Mouse (Mus musculus) cerebellum, postnatal 10 days (tissue): ENCODE measurements around the gene Comt.
A peak's percentile ranks its signal among the peaks of the same experiment; 100 is the strongest.

Source experiments
- DNase-seq, 2 experiments: peaks; one replicate each; pipeline ENCODE4 v3.0.0; 2021; ENCODE audit warnings: mixed read lengths in 2 of 2

Comt gene

DNA sequence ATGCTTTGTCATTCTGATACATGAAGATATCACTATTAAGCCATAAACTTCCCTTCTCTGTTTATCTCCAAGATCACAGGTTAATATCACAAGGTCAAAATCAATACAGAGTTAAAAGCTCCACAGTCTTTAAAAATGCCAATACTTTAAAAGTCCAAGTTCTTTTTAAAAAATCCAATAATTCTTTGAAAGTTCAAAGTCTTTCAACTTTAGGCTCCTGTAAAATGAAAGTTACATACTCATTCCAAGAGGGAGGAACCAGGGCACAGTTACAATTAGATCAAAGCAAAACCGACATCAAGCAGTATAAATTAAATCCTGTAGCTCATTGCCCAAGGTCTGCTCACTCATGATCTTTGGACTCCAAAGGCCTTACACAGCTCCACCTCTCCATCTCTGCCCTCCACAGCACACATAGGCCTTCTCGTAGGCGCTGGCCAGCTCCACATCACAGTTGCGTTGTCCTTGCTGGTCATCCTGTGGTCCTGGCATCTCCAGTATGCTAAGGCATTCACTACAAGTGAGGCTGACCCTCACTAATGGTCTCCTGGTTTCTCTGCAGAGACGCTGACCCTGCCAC lies 6.8 kb upstream of the Comt start:
- DNase-seq, result no peak

DNA sequence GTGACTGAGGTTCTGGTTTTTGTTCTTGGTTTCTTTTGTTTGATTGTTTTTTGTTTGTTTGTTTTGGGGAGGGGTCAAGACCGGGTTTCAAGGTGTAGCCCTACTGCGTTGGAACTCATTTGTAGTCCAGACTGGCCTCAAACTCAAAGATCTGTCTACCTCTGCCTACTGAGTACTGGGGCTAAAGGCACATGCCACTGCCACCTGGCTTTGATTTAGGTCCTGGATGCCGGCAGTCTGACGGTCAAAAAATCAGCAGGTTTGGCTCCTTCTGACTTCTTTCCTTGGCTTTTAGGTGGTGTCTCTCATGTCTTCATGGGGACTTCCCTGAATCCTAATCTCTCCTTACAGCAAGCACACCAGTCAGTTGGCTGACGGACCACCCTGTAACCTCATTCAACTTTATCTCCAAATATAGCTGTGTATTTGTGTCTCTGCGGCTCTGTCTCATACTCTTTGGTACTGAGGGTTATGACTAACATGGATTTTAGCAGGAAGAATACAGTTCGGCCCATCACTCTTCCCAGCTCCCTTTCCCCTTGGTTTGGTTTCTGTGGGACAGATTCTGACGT lies 4.1 kb upstream of the Comt start:
- no peak for DNase-seq

- no peak for DNase-seq
These were observed 3.0 kb upstream of the Comt start for GRCm38 (mm10) chr16:18429641-18430040.

DNA sequence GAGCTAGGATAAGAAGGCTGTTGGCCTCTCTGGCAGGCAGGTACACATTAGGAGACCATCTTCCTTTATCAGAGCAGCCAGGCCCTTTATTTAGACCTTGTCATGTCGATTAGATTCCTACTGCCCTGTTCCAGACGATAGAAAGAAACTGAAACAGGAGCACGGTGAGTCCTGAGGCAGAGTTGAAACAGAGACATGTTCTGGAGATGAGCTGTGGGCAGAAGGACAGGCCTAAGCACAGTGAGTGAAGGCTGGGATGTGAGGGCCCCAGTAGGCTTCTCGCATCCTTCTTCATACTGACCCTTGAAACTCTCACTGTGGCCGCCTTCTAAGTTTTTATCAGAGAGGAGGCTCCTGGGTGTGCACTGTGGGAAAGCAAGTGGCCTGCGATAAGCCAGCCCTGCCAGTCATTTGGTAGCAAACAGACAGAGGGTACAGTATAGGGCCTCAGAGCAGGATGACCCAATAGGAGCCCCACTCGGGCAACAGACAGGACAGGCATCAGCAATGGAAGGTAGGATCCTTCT lies 1.9 kb upstream of the Comt start:
- no peak for DNase-seq

- no peak for DNase-seq
These were observed 1.4 kb upstream of the Comt start for GRCm38 (mm10) chr16:18428011-18428515.

- DNase-seq, result peak; percentile 85 to 88
These were observed 349 bp downstream of the Comt start, which contains the start of gene Txnrd2 for GRCm38 (mm10) chr16:18426215-18426791. TSS of gene Txnrd2 (plus strand) at chr16:18426384.

GRCm38 (mm10) chr16:18425475-18426214 lies 1.0 kb downstream of the Comt start:
- peak in 1 of 2 experiments; percentile 42 for DNase-seq

- no peak for DNase-seq
These were observed 2.1 kb downstream of the Comt start for GRCm38 (mm10) chr16:18424364-18425045.

DNA sequence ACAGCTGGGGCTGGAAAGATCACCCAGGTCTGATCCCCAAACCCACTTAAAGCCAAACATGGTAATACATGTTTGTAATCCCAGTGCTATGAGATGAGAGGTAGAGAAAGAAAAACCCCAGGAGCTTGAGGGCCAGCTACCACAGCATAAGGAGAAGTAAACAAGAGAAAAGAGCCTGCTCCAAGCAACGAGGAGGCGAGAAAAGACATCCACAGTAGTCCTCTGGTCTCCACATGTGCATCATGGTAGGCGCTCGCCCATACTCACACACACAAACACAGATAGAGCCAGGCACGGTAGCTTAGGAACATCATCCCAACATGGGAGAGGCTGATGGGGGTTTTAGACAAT lies 2.8 kb downstream of the Comt start:
- no peak for DNase-seq

DNA sequence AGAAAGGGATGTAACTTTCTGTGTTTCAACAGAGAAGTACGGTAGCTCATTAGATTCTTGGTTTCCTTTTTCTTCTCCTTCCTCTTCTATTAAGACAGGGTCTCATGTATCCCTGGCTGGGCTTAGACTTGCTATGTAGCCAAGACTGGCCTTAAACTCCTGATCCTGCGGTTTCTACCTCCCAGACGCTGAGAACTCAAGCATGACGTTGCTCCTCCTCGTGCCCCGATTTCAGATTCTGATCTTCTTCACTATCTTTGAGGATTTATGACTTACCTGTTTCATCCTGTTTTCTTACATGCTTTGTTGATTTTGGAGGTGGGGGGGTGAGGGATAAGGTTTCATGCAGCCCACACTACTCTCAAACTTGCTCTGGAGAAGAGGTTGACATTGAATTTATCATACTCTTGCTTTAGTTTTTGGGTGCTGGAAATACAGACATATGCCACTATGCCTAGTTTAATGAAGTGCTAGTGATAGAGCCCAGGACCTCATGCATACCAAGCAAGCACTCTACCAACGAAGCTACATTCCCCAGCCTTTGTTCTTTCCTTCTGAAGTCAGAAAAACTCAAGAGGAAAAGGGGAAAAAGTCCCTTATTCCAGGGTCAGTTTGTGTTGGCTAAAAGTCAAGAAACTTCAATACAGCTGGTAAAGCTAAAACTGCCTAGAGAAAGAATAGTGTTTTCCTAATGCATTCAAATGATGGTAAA lies 3.3 kb downstream of the Comt start:
- DNase-seq, result no peak

DNA sequence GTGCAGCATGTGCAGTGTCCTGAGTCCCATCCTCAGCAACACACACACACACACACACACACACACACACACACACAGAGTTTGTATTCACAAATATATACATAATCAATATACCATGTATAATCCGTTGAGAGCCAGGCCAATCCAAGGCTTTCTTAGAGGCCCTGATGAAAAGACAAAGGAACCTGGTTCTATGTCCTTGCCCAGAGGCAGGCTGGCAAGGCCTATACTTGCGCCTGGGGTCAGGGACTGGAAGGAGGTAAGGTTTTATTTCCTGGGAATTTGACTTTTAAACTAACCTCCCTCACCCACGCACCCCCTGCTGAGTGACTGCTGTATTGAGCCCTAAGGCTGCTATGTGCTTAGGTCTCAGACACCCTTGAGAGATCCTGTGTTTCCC lies 6.1 kb downstream of the Comt start:
- DNase-seq, result no peak

DNA sequence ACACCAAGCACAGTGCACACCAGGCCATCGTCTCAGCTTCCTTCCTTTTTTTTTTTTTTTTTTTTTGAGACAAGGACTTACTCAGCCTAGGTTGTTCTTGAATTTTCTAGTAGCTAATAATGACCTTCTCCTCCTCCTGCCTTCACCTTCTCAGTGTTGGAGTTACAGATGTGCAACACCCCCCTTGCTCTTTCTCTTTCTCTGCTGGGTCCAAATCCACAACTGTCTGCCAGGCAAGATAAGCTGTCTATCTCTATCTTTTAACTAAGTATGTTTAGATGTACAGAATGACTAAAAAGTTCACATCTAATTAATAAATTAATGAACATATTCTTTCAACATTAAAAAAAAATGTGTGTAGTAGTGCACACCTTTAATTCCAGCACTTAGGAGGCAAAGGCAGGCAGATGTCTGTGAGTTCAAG lies 7.0 kb downstream of the Comt start:
- no peak for DNase-seq

- DNase-seq, result no peak
These were observed 7.7 kb downstream of the Comt start for GRCm38 (mm10) chr16:18418756-18419602.

DNA sequence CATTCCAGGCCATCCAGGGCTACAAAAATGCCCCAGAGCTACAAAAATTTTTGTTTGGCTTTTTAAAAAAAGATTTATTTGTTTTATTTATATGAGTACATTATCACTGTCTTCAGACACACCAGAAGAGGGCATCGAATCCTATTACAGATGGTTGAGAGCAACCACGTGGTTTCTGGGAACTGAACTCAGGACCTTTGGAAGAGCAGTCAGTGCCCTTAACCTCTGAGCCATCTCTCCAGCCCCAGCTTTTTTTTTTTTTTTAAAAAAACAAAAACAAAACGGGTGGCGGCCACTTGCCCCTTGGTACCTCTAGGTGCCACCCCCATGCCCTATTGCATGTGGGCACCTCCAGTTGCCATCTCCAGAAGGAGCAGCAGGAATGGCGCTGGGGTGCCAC lies 9.2 kb downstream of the Comt start:
- DNase-seq, result no peak

DNA sequence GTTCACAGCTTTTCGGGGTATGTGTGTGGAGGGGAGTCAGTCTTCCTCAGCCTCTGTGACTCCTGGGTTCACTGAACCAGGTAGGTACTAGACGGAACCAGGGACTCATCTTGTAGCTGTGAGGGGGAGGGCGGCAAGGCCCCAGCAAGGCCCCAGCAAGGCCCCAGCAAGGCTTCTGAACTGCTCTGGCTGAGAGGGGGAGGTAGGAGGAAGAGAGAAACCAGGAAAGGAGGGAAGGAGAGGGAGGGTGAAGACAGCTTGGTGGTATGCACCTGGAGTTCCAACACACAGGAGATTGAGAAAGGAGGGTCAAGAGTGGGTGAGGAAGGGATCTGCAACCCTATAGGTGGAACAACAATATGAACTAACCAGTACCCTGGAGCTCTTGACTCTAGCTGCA lies 9.8 kb downstream of the Comt start:
- DNase-seq, result no peak

- DNase-seq, result no peak
These were observed 10.4 kb downstream of the Comt start for GRCm38 (mm10) chr16:18416094-18416761.

DNA sequence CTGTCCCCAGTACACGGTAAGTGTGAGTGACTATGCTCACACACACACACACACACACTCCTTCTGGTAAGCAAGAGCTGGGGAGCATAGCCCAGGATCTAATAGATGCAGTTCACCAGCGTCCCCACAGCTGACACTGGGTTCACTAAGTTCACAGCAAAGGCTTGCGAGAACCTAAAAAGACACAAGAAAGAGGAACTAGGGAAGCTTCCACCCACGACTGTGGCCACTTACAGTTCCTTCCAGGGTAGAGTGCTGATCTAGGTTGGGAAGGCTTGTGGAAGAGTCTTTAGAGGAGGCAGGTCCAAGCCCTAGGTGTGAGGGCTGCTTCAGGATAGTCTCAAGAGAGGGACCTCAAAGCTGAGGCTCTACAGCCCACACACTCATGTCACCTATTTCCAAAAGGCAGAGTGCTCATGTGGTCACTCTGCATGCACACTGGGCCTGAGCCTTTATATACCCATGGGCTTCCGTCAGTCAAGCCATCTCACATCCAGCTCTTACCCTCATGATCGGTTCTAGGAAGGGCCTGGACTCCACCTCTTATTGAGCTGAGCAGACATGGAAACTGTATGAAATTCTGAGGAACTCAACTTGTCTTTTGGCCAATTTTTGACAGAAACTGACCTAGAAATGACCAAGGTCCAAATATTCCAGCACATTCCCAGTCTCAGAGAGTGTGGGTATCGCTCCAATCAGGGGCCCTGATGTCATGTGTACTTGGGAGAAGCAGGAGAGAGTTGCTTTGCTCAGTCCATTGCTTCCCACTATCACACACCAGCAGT lies 13.4 kb downstream of the Comt start:
- no peak for DNase-seq

- DNase-seq, result peak; percentile 64 to 65
These were observed 14.7 kb downstream of the Comt start for GRCm38 (mm10) chr16:18411802-18412476.

DNA sequence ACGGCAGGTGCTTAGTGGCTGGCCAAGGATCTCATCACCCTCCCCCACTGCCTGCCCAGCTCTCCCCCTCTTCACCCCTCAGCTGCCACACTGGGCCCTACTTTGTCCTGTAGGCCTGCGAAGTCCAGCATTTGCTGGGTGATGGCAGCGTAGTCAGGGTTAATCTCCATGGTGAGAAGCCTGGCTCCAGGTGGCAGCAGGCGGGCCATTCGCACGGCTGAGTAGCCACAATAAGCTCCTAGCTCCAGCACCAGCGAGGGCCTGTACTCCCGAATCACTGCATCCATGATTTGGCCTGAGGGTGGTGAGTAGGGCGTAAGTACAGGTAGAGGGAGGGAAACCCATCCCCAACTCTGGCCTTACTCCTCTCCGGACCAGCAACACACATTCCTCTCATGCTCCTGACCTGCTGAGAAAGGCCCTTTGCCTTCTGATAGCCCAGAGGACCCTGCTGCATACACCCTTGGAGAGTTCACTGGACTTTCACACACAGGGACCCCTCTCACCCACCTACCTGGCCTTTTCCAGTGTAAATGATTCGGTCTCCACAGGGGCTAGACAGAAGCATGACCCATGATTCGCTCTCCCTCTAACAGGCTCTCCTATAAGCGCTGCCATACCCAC lies 15.5 kb downstream of the Comt start:
- peak; percentile 60 to 66 for DNase-seq
